Mouse (Mus musculus): ENCODE measurements around the gene Ppp3ca.

DNA sequence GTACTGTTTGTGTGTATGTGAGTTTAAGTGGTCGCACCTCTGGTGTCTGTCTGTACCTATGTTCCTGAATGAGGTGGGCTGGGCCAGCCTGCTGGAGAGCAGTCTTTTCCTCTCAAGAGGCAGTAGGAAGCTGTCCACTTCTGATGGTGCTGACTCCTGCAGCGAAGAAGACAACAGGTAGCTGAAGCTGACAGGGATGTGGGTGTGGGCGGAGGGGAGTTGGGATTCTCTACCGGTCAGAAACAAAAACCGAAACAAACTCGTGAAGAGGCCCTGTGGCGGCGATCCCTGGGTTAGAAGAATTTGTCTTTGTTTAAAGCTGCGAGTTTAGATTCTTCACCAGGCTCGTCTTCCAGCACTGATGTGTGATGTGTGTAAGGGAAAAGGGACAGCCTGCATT lies 60.1 kb downstream of the Ppp3ca start:
- no peak for TF ChIP-seq CTCF (IDR thresholded peaks at IDR 0.05 in 2 of 3, conservative IDR thresholded peaks at IDR 0.05 in 1 of 3; ENCODE audit: control insufficient read depth in 1 of 3, insufficient read depth in 1 of 3, low read depth in 2 of 3, low read length in 3 of 3, poor library complexity in 1 of 3, severe bottlenecking in 1 of 3)
- TF ChIP-seq SIN3A (IDR thresholded peaks at IDR 0.05; ENCODE audit: low read length): no peak
- TF ChIP-seq CHD1 (IDR thresholded peaks at IDR 0.05; ENCODE audit: low read depth, low read length): no peak
- no peak for TF ChIP-seq MAFK (IDR thresholded peaks at IDR 0.05; ENCODE audit: borderline replicate concordance, low read depth, low read length)
- no peak for TF ChIP-seq POLR2A (IDR thresholded peaks at IDR 0.05; ENCODE audit: control insufficient read depth in 1 of 2, insufficient read depth in 1 of 2, low read depth in 1 of 2, low read length in 2 of 2, poor library complexity in 1 of 2)
- no peak for TF ChIP-seq KAT2A (conservative IDR thresholded peaks at IDR 0.05; ENCODE audit: low read depth, low read length)

All from MEL (cell line).